Mouse (Mus musculus): ENCODE measurements at regions not wholly inside any gene's neighbourhood (a gene's known extent, or its start where the extent isn't known, plus 50 kb on each side); places are given as distances from the start of the nearest gene placed in this dataset.
"Not testable (repeated sequence)": the region's sequence is repeated elsewhere in the genome, so short reads cannot be mapped to it uniquely, and the experiment has no call there.

GRCm38 (mm10) chr16:30792738-30793377, 193.3 kb downstream of the Fam43a start:
- no peak overlapping the region for H3K9ac ChIP-seq
- H3K4me1 ChIP-seq = peaks cover 28% of the 10 kb centered on the region
- H3K9me3 ChIP-seq = no peaks in the 10 kb centered on the region
- WGBS = 77% methylated on average over 11 of the region's 11 CpGs
- ATAC-seq (ENCODE audit: insufficient number of reproducible peaks, insufficient read depth, low FRiP score, low TSS enrichment, low read depth) = no peak
- no peak overlapping the region for H3K4me3 ChIP-seq
- H3K36me3 ChIP-seq = no peaks in the 10 kb centered on the region
- no peaks in the 10 kb centered on the region for H3K27me3 ChIP-seq
- no peak overlapping the region; the same call in 1 of the 2 replicates for H3K27ac ChIP-seq
- H3K4me2 ChIP-seq = no peak overlapping the region

DNA sequence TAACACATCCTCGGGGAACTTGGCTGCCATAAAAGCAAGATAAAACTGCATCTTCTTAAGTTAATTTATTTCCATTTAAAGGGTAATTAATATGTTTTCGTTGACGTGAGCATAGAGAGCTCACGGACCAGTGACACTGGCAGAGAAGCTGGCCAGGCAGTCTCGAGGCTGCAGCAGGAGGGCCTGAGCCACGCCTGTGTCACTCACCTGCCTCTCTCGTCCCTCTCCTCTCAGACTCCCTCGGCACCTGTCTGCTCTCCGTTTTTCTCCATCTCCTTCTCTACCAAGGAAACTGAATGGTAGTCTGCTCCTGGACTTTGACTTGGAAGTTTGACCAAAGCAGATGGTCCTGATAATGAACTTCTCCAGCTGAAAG, 193.8 kb downstream of the Fam43a start:
- peaks cover 28% of the 10 kb centered on the region for H3K4me1 ChIP-seq
- no peak overlapping the region for H3K27ac ChIP-seq
- no peak for ATAC-seq (ENCODE audit: insufficient number of reproducible peaks, insufficient read depth, low FRiP score, low TSS enrichment, low read depth)
- H3K4me2 ChIP-seq = no peak overlapping the region
- 64% methylated on average over 9 of the region's 9 CpGs for WGBS
- H3K9me3 ChIP-seq = no peaks in the 10 kb centered on the region
- H3K27me3 ChIP-seq = no peaks in the 10 kb centered on the region
- H3K4me3 ChIP-seq = no peak overlapping the region
- H3K36me3 ChIP-seq = no peaks in the 10 kb centered on the region
- H3K9ac ChIP-seq = no peak overlapping the region

GRCm38 (mm10) chr16:30793856-30794255, 194.3 kb downstream of the Fam43a start:
- Histone ChIP-seq H3K36me3 (no peaks in the 10 kb centered on the region), H3K27me3 (no peaks in the 10 kb centered on the region), H3K9ac (no peak overlapping the region), H3K4me3 (no peak overlapping the region), H3K4me2 (no peak overlapping the region), H3K27ac (no peak overlapping the region), H3K9me3 (no peaks in the 10 kb centered on the region), H3K4me1 (peaks cover 28% of the 10 kb centered on the region)
- 86% methylated on average over 3 of the region's 3 CpGs for WGBS
- no peak for ATAC-seq (ENCODE audit: insufficient number of reproducible peaks, insufficient read depth, low FRiP score, low TSS enrichment, low read depth)

GRCm38 (mm10) chr16:30795501-30795904, 196.0 kb downstream of the Fam43a start:
- WGBS = 81% methylated on average over 5 of the region's 5 CpGs

DNA sequence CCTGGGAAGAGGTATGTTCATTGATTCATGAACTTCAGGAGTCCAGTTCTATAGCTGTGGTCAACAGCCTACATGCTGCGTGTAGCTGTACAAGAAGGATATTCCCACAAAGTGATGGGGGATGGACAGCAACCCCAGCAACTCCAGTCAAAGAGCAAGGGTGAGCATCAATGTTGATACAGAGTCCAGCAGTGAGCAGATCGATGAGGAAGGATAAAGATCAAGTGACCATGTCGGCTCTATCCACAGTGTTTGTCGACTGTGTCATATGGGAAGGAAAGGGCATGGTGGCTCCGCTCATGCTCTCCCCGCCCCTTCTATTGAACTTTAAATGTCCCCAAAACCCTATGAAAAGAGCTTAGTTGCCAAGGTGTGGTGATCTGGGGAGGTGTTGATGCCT, 196.6 kb downstream of the Fam43a start:
- H3K4me2 ChIP-seq = no peak overlapping the region
- H3K27ac ChIP-seq = no peak overlapping the region
- no peaks in the 10 kb centered on the region for H3K9me3 ChIP-seq
- no peak for ATAC-seq (ENCODE audit: insufficient number of reproducible peaks, insufficient read depth, low FRiP score, low TSS enrichment, low read depth)
- H3K9ac ChIP-seq = no peak overlapping the region
- H3K4me1 ChIP-seq = peaks cover 10% of the 10 kb centered on the region
- H3K36me3 ChIP-seq = no peaks in the 10 kb centered on the region
- no peaks in the 10 kb centered on the region for H3K27me3 ChIP-seq
- no peak overlapping the region for H3K4me3 ChIP-seq
- WGBS = 95% methylated on average over 6 of the region's 6 CpGs

More at GRCm38 (mm10) chr16:30795501-30795904, 196.0 kb downstream of the Fam43a start:
- Histone ChIP-seq H3K4me1 (peaks cover 16% of the 10 kb centered on the region), H3K4me2 (no peak overlapping the region), H3K9me3 (no peaks in the 10 kb centered on the region), H3K27ac (no peak overlapping the region), H3K4me3 (no peak overlapping the region), H3K36me3 (no peaks in the 10 kb centered on the region), H3K27me3 (no peaks in the 10 kb centered on the region), H3K9ac (no peak overlapping the region)
- ATAC-seq (ENCODE audit: insufficient number of reproducible peaks, insufficient read depth, low FRiP score, low TSS enrichment, low read depth) = no peak

DNA sequence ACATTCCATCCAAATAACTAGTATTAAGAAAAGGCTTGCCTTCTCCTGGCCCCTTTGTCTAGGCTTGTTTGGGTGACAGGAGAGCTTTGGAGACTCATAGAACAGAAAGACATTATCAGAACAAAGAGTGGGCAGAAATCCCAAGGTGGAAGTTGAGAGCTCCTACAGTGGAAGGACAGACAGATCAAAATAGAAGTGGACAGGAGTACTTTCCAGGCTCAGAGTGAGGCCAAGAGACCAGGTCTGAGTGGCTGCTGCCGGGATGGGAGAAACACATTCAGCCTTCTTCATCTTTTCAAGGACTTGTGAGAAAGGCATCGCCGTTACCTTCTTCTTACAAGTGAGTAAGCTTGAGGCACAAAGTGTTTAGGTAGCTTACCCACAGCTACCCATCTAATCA, 197.5 kb downstream of the Fam43a start:
- Histone ChIP-seq H3K4me3 (no peak overlapping the region), H3K27ac (no peak overlapping the region), H3K27me3 (no peaks in the 10 kb centered on the region), H3K4me2 (no peak overlapping the region), H3K9me3 (no peaks in the 10 kb centered on the region), H3K9ac (no peak overlapping the region), H3K36me3 (no peaks in the 10 kb centered on the region), H3K4me1 (0 out of 2 replicates have a peak, but pooled peaks cover 3% of the 10 kb centered on the region)
- ATAC-seq (ENCODE audit: insufficient number of reproducible peaks, insufficient read depth, low FRiP score, low TSS enrichment, low read depth) = no peak
- 93% methylated on average over 3 of the region's 3 CpGs for WGBS

GRCm38 (mm10) chr16:30797973-30798471, 198.5 kb downstream of the Fam43a start:
- Histone ChIP-seq H3K36me3 (no peaks in the 10 kb centered on the region), H3K9ac (no peak overlapping the region), H3K9me3 (no peaks in the 10 kb centered on the region), H3K4me3 (no peak overlapping the region), H3K27ac (no peak overlapping the region), H3K27me3 (no peaks in the 10 kb centered on the region), H3K4me2 (no peak overlapping the region), H3K4me1 (0 out of 2 replicates have a peak, but pooled peaks cover 3% of the 10 kb centered on the region)
- WGBS = 79% methylated on average over 7 of the region's 7 CpGs
- ATAC-seq (ENCODE audit: insufficient number of reproducible peaks, insufficient read depth, low FRiP score, low TSS enrichment, low read depth) = no peak

DNA sequence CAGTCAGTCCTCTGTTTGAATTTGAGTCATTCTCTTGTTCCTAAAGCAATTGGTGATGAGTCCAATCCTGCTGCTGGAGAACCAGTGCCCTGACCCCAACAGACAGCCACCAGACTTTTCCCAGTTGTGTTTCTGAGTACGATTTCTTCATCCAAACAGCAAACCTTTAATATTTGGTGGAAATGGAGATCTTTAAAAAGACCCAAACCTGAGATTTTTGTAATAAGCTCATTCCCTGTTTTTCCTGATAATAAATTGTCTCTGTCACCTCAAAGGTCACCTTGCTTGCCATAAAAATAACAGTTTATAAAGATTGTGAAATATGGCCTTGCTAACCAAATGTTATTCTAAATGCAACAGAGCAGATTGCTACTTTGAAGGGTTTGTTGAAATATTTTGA, 199.0 kb downstream of the Fam43a start:
- H3K36me3 ChIP-seq = no peaks in the 10 kb centered on the region
- H3K27me3 ChIP-seq = no peaks in the 10 kb centered on the region
- no peak overlapping the region for H3K9ac ChIP-seq
- no peak overlapping the region for H3K4me2 ChIP-seq
- H3K4me1 ChIP-seq = 0 out of 2 replicates have a peak, but pooled peaks cover 3% of the 10 kb centered on the region
- WGBS = 88% methylated on average over 1 of the region's 1 CpGs
- H3K9me3 ChIP-seq = no peaks in the 10 kb centered on the region
- no peak for ATAC-seq (ENCODE audit: insufficient number of reproducible peaks, insufficient read depth, low FRiP score, low TSS enrichment, low read depth)
- H3K4me3 ChIP-seq = no peak overlapping the region
- no peak overlapping the region for H3K27ac ChIP-seq

DNA sequence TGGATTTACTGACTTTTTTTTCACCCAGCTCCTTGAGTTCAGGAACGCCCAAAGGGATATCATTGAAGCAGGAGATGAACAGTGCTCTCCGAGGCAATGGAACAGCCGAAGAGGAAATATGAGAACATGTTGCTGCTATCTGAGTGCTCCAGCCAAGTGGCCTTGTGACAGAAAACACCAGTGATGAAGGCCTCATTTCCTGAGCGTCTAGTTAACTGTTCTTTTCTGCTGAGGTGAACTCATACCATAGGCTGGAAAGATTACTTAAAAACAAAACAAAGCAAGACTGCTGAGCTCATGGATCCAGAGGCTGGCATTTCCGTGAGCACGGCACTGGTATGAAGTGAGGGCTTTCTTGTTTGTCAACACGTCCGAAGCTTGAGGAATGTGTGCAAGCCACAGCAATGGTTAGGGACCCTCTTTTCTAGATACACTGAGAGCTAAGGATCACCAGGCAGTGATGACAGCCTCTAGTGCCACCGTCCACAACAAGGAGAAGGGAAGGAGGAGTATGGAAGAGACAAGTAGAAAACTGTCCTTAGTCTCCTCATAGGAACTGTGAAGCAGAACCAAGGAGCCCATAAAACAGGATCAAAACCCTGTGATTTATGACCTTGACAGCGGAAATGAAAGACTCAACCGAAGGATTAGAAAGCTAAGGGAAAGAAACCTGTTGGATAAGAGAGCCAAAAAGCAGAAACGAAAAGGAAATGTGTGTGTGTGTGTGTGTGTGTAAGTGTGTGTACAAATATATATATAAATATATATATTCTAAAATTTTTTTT, 200.4 kb downstream of the Fam43a start:
- Histone ChIP-seq H3K4me3 (no peak overlapping the region), H3K27me3 (no peaks in the 10 kb centered on the region), H3K9me3 (no peaks in the 10 kb centered on the region), H3K27ac (no peak overlapping the region), H3K36me3 (no peaks in the 10 kb centered on the region), H3K9ac (no peak overlapping the region), H3K4me1 (0 out of 2 replicates have a peak, but pooled peaks cover 3% of the 10 kb centered on the region), H3K4me2 (no peak overlapping the region)
- ATAC-seq (ENCODE audit: insufficient number of reproducible peaks, insufficient read depth, low FRiP score, low TSS enrichment, low read depth) = no peak
- 65% methylated on average over 12 of the region's 12 CpGs for WGBS

GRCm38 (mm10) chr16:30804018-30804417, 204.5 kb downstream of the Fam43a start:
- ATAC-seq (ENCODE audit: insufficient number of reproducible peaks, insufficient read depth, low FRiP score, low TSS enrichment, low read depth) = no peak
- H3K9me3 ChIP-seq = no peaks in the 10 kb centered on the region
- no peak overlapping the region for H3K27ac ChIP-seq
- 0 out of 2 replicates have a peak, but pooled peaks cover 3% of the 10 kb centered on the region for H3K4me1 ChIP-seq
- no peak overlapping the region for H3K9ac ChIP-seq
- H3K36me3 ChIP-seq = no peaks in the 10 kb centered on the region
- no peak overlapping the region for H3K4me3 ChIP-seq
- WGBS = 64% methylated on average over 3 of the region's 3 CpGs
- H3K4me2 ChIP-seq = no peak overlapping the region
- H3K27me3 ChIP-seq = no peaks in the 10 kb centered on the region

DNA sequence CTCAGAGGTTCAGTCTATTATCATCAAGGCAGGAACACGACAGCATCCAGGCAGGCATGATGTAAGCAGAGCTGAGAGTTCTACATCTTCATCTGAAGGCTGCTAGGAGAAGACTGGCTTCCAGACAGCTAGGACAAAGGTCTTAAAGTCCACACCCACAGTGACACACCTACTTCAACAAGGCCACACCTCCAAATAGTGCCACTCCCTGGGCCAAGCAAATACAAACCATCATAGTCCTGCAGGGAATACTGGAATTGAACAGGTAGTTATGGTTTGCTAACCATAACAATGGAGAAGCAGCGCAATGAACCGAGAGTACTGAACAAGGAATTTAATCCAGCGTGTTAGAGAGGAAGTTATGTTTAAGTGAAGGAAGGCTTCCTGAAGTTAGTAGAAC, 206.7 kb downstream of the Fam43a start:
- H3K9me3 ChIP-seq; ATAC-seq (ENCODE audit: insufficient number of reproducible peaks, insufficient read depth, low FRiP score, low TSS enrichment, low read depth); H3K9ac ChIP-seq; H3K4me1 ChIP-seq; H3K4me2 ChIP-seq; H3K4me3 ChIP-seq; H3K27ac ChIP-seq; H3K36me3 ChIP-seq; H3K27me3 ChIP-seq: not testable (repeated sequence)
- WGBS = 91% methylated on average over 4 of the region's 4 CpGs

Data from embryonic facial prominence, embryonic 13.5 days (tissue).